Mouse (Mus musculus): ENCODE measurements around the gene Map4k2. TPM values are rescaled to one million over a fixed set of nuclear protein-coding genes. Genes with fewer than 3 reads are reported as not detected.

Map4k2 gene
- total and polyA plus RNA-seq, 3 experiments: 8.0 to 22.3 TPM; not detected in 1

GRCm38 (mm10) chr19:6363411-6364240 lies 22.7 kb downstream of the Map4k2 start, which contains the start of gene Sf1 (continued):
- TF ChIP-seq SIN3A (IDR thresholded peaks at IDR 0.05; ENCODE audit: low read length): peak; percentile 12; the same call in 1 of the 2 replicates
- peak; percentile 66 for TF ChIP-seq MXI1 (IDR thresholded peaks at IDR 0.05; ENCODE audit: low read depth, low read length)
- TF ChIP-seq HCFC1 (IDR thresholded peaks at IDR 0.05; ENCODE audit: low read depth, low read length): peak; percentile 83
- TF ChIP-seq EP300 (IDR thresholded peaks at IDR 0.05; ENCODE audit: low read depth in 1 of 2, low read length in 2 of 2): no peak

GRCm38 (mm10) chr19:6364317-6364725 lies 23.4 kb downstream of the Map4k2 start:
- H3K9ac ChIP-seq (ENCODE audit: control insufficient read depth, low read depth, low read length, poor library complexity, severe bottlenecking): peak overlapping the region; percentile 99
- peaks cover 13 to 21% of the 10 kb centered on the region in 2 experiments for H3K4me1 ChIP-seq (ENCODE audit: control insufficient read depth in 1 of 2, insufficient read depth in 2 of 2, low read length in 2 of 2)

More at GRCm38 (mm10) chr19:6364317-6364725, 23.4 kb downstream of the Map4k2 start:
- Histone ChIP-seq H3K36me3 (ENCODE audit: control insufficient read depth in 1 of 2, insufficient read depth in 2 of 2, low read length in 2 of 2) (peaks cover 38 to 51% of the 10 kb centered on the region in 2 experiments), H3K27me3 (ENCODE audit: control insufficient read depth in 1 of 2, insufficient read depth in 2 of 2, low read length in 2 of 2) (no peaks in the 10 kb centered on the region), H3K27ac (ENCODE audit: control insufficient read depth, low read depth, low read length) (peak overlapping the region; percentile 97), H3K79me2 (ENCODE audit: control insufficient read depth, insufficient read depth, low read length, poor library complexity) (peaks cover 37% of the 10 kb centered on the region), H3K4me3 (ENCODE audit: control insufficient read depth in 1 of 2, insufficient read depth in 1 of 2, low read depth in 2 of 2, low read length in 2 of 2) (peak overlapping the region; percentile 86 to 93), H3K9me3 (replicated peaks; ENCODE audit: insufficient read depth, low read length) (no peaks in the 10 kb centered on the region)
- DNase-seq (ENCODE audit: low read depth, low spot score): peak; percentile 91
- TF ChIP-seq ZNF384 (IDR thresholded peaks at IDR 0.05; ENCODE audit: low read depth, low read length) (no peak), USF1 (IDR thresholded peaks at IDR 0.05; ENCODE audit: low read depth, low read length) (no peak), POLR2AphosphoS2 (IDR thresholded peaks at IDR 0.05; ENCODE audit: low read length) (no peak), UBTF (IDR thresholded peaks at IDR 0.05; ENCODE audit: borderline replicate concordance, insufficient read depth, low read depth, low read length) (no peak), MYC (IDR thresholded peaks at IDR 0.05; ENCODE audit: low read depth, low read length) (0 out of 2 replicates have a peak, but pooled peaks have one; percentile 43), MAX (IDR thresholded peaks at IDR 0.05; ENCODE audit: low read length) (peak; percentile 65; the same call in 1 of the 2 replicates), NRF1 (IDR thresholded peaks at IDR 0.05; ENCODE audit: insufficient read depth, low read depth, low read length, poor library complexity, severe bottlenecking) (peak; percentile 94), SMC3 (IDR thresholded peaks at IDR 0.05; ENCODE audit: low read depth, low read length) (no peak), ZC3H11A (IDR thresholded peaks at IDR 0.05; ENCODE audit: low read depth, low read length) (no peak), MAZ (IDR thresholded peaks at IDR 0.05; ENCODE audit: low read depth, low read length) (no peak), TCF12 (IDR thresholded peaks at IDR 0.05; ENCODE audit: low read depth, low read length) (no peak), RAD21 (IDR thresholded peaks at IDR 0.05; ENCODE audit: low read depth, low read length) (no peak), USF2 (IDR thresholded peaks at IDR 0.05; ENCODE audit: borderline replicate concordance in 1 of 2, insufficient read depth in 1 of 2, low read depth in 1 of 2, low read length in 2 of 2) (no peak), NELFE (IDR thresholded peaks at IDR 0.05; ENCODE audit: low read depth, low read length) (peak; percentile 14; the same call in 1 of the 2 replicates), GABPA (IDR thresholded peaks at IDR 0.05; ENCODE audit: low read depth, low read length) (no peak), GATA1 (IDR thresholded peaks at IDR 0.05; ENCODE audit: low read depth, low read length) (no peak), TAL1 (IDR thresholded peaks at IDR 0.05; ENCODE audit: low read length) (no peak), E2F4 (IDR thresholded peaks at IDR 0.05; ENCODE audit: borderline replicate concordance, low read depth, low read length) (peak; percentile 71; the same call in 1 of the 2 replicates), CTCF (IDR thresholded peaks at IDR 0.05 in 2 of 3, conservative IDR thresholded peaks at IDR 0.05 in 1 of 3; ENCODE audit: control insufficient read depth in 1 of 3, insufficient read depth in 1 of 3, low read depth in 2 of 3, low read length in 3 of 3, poor library complexity in 1 of 3, severe bottlenecking in 1 of 3) (no peak), ZMIZ1 (IDR thresholded peaks at IDR 0.05; ENCODE audit: low read depth, low read length) (no peak), TBP (IDR thresholded peaks at IDR 0.05; ENCODE audit: low read depth, low read length) (peak; percentile 29; the same call in 1 of the 2 replicates), JUND (IDR thresholded peaks at IDR 0.05; ENCODE audit: low read depth, low read length) (no peak), SIN3A (IDR thresholded peaks at IDR 0.05; ENCODE audit: low read length) (0 out of 2 replicates have a peak, but pooled peaks have one; percentile 46), HCFC1 (IDR thresholded peaks at IDR 0.05; ENCODE audit: low read depth, low read length) (peak; percentile 52; the same call in 1 of the 2 replicates), MEF2A (IDR thresholded peaks at IDR 0.05; ENCODE audit: extremely low read depth, insufficient replicate concordance, low read depth, low read length, poor library complexity, severe bottlenecking) (no peak), POLR2A (IDR thresholded peaks at IDR 0.05; ENCODE audit: control insufficient read depth in 1 of 2, insufficient read depth in 1 of 2, low read depth in 1 of 2, low read length in 2 of 2, poor library complexity in 1 of 2) (peak in 1 of 2 experiments; percentile 66; a peak in 1 of 4 replicates), MYB (IDR thresholded peaks at IDR 0.05; ENCODE audit: low read depth, low read length) (no peak), CHD2 (IDR thresholded peaks at IDR 0.05; ENCODE audit: low read length) (no peak), MXI1 (IDR thresholded peaks at IDR 0.05; ENCODE audit: low read depth, low read length) (peak; percentile 47; the same call in 1 of the 2 replicates), EP300 (IDR thresholded peaks at IDR 0.05; ENCODE audit: low read depth in 1 of 2, low read length in 2 of 2) (no peak), RCOR1 (IDR thresholded peaks at IDR 0.05; ENCODE audit: low read depth, low read length) (no peak), ELF1 (IDR thresholded peaks at IDR 0.05; ENCODE audit: low read depth, low read length) (no peak)
